Mouse (Mus musculus) embryonic facial prominence, embryonic 13.5 days (tissue): Measurements from ENCODE around the gene Cluap1. TPM values are rescaled to one million over a fixed set of nuclear protein-coding genes. Genes with fewer than 3 reads are reported as not detected.

Experiments used
- ATAC-seq: fragments of 200-750 bp; cut with Nextera tagmentation; 2 replicates; pipeline ENCODE4 v1.8.0; 2017; ENCODE audit warnings: low read depth; ENCODE audit not compliant: insufficient number of reproducible peaks, insufficient read depth, low FRiP score, low TSS enrichment
- H3K27ac ChIP-seq: fragments of 300-500 bp; sonication (generic); 2 replicates; pipeline ENCODE4 v1.5.1; 2015; ENCODE audit warnings: moderate library complexity, mild to moderate bottlenecking, inconsistent platforms
- H3K27me3 ChIP-seq: fragments of 300-500 bp; sonication (generic); 2 replicates; pipeline ENCODE4 v1.6.1; 2015; ENCODE audit warnings: mild to moderate bottlenecking, inconsistent platforms
- H3K36me3 ChIP-seq: fragments of 300-500 bp; sonication (generic); 2 replicates; pipeline ENCODE4 v1.6.1; 2015; ENCODE audit warnings: mild to moderate bottlenecking, inconsistent platforms
- H3K4me1 ChIP-seq: fragments of 300-500 bp; sonication (generic); 2 replicates; pipeline ENCODE4 v1.6.1; 2015; ENCODE audit warnings: inconsistent platforms
- H3K4me2 ChIP-seq: fragments of 300-500 bp; sonication (generic); 2 replicates; pipeline ENCODE4 v1.6.1; 2015; ENCODE audit warnings: moderate library complexity, mild to moderate bottlenecking, inconsistent platforms
- H3K4me3 ChIP-seq: fragments of 300-500 bp; sonication (generic); 2 replicates; pipeline ENCODE4 v1.5.1; 2015; ENCODE audit warnings: mild to moderate bottlenecking, inconsistent platforms
- H3K9ac ChIP-seq: fragments of 300-500 bp; sonication (generic); 2 replicates; pipeline ENCODE4 v1.6.1; 2015; ENCODE audit warnings: mild to moderate bottlenecking, inconsistent platforms
- H3K9me3 ChIP-seq: fragments of 300-500 bp; sonication (generic); 2 replicates; pipeline ENCODE4 v1.6.1; 2016; ENCODE audit warnings: inconsistent platforms
- WGBS: fragments of 180-500 bp; shearing (Covaris S2); methylation state at CpG from one replicate; pipeline ENCODE4 v1.1.7; 2015; ENCODE audit warnings: mixed read lengths; 5-methylcytosine and 5-hydroxymethylcytosine counted together
- polyA plus RNA-seq: library from polyadenylated mRNA; unstranded; fragments of >200 nt; fragmentation: Nextera tagmentation; extraction: Ambion mirVana; gene quantifications from 2 replicates; pipeline ENCODE4 v1.2.1, GENCODE M21; 2015

The Cluap1 gene
- polyA plus RNA-seq, 1 experiment from 2014 or later = 39.7 TPM

GRCm38 (mm10) chr16:3896046-3896445, 12.6 kb upstream of the Cluap1 start:
- H3K4me1 ChIP-seq = peaks cover 10% of the 10 kb centered on the region; the same call in 1 of the 2 replicates
- no peak overlapping the region for H3K4me3 ChIP-seq
- H3K27ac ChIP-seq = no peak overlapping the region
- no peak overlapping the region for H3K9ac ChIP-seq
- no peaks in the 10 kb centered on the region for H3K27me3 ChIP-seq
- peaks cover 52% of the 10 kb centered on the region for H3K36me3 ChIP-seq
- H3K9me3 ChIP-seq = no peaks in the 10 kb centered on the region
- H3K4me2 ChIP-seq = no peak overlapping the region
- ATAC-seq = no peak
- 81% methylated on average over 6 of the region's 6 CpGs for WGBS

GRCm38 (mm10) chr16:3896553-3896952, 12.0 kb upstream of the Cluap1 start:
- Histone ChIP-seq H3K4me3 (no peak overlapping the region), H3K27me3 (no peaks in the 10 kb centered on the region), H3K27ac (no peak overlapping the region), H3K9me3 (no peaks in the 10 kb centered on the region), H3K9ac (no peak overlapping the region), H3K36me3 (peaks cover 57% of the 10 kb centered on the region), H3K4me2 (no peak overlapping the region), H3K4me1 (peaks cover 10% of the 10 kb centered on the region; the same call in 1 of the 2 replicates)
- ATAC-seq = no peak
- WGBS = 85% methylated on average over 1 of the region's 1 CpGs

GRCm38 (mm10) chr16:3907471-3907870, 1.1 kb upstream of the Cluap1 start:
- Histone ChIP-seq H3K4me3 (no peak overlapping the region), H3K36me3 (peaks cover 51% of the 10 kb centered on the region), H3K27ac (no peak overlapping the region), H3K27me3 (no peaks in the 10 kb centered on the region), H3K9ac (no peak overlapping the region), H3K4me1 (peaks cover 5% of the 10 kb centered on the region; the same call in 1 of the 2 replicates), H3K4me2 (0 out of 2 replicates have a peak overlapping the region, but pooled peaks have one; percentile 75), H3K9me3 (no peaks in the 10 kb centered on the region)
- 76% methylated on average over 2 of the region's 2 CpGs for WGBS
- ATAC-seq = no peak

- WGBS = 7% methylated on average over 20 of the region's 20 CpGs
- Histone ChIP-seq H3K27ac (peak overlapping the region; percentile 66), H3K9me3 (no peaks in the 10 kb centered on the region)
These were observed 517 bp downstream of the Cluap1 start for GRCm38 (mm10) chr16:3909118-3909517.

GRCm38 (mm10) chr16:3920756-3921155, 12.2 kb downstream of the Cluap1 start:
- H3K9me3 ChIP-seq = 0 out of 2 replicates have a peak, but pooled peaks cover 4% of the 10 kb centered on the region
- H3K27ac ChIP-seq = no peak overlapping the region
- ATAC-seq = no peak
- 95% methylated on average over 2 of the region's 2 CpGs for WGBS
- H3K4me3 ChIP-seq = no peak overlapping the region
- H3K36me3 ChIP-seq = peaks cover 80% of the 10 kb centered on the region
- no peak overlapping the region for H3K9ac ChIP-seq
- no peak overlapping the region for H3K4me2 ChIP-seq
- peaks cover 17% of the 10 kb centered on the region for H3K4me1 ChIP-seq
- no peaks in the 10 kb centered on the region for H3K27me3 ChIP-seq

More at GRCm38 (mm10) chr16:3909118-3909517, 517 bp downstream of the Cluap1 start:
- Histone ChIP-seq H3K4me3 (peak overlapping the region; percentile 71), H3K27me3 (no peaks in the 10 kb centered on the region), H3K4me1 (peaks cover 5% of the 10 kb centered on the region; the same call in 1 of the 2 replicates), H3K36me3 (peaks cover 52% of the 10 kb centered on the region), H3K4me2 (peak overlapping the region; percentile 75), H3K9ac (peak overlapping the region; percentile 86)
- ATAC-seq = no peak

- H3K9me3 ChIP-seq = 0 out of 2 replicates have a peak, but pooled peaks cover 4% of the 10 kb centered on the region
- no peak overlapping the region for H3K4me3 ChIP-seq
- no peak overlapping the region for H3K4me2 ChIP-seq
- no peaks in the 10 kb centered on the region for H3K27me3 ChIP-seq
- whole genome bisulfite sequencing = 55% methylated on average over 3 of the region's 3 CpGs
- peaks cover 74% of the 10 kb centered on the region for H3K36me3 ChIP-seq
- H3K27ac ChIP-seq = peak overlapping the region; percentile 92
- no peak for ATAC-seq
- peaks cover 17% of the 10 kb centered on the region for H3K4me1 ChIP-seq
- H3K9ac ChIP-seq = no peak overlapping the region
These were observed 14.9 kb downstream of the Cluap1 start for GRCm38 (mm10) chr16:3923515-3923914.

GRCm38 (mm10) chr16:3923966-3924365, 15.4 kb downstream of the Cluap1 start:
- peaks cover 72% of the 10 kb centered on the region for H3K36me3 ChIP-seq
- no peak overlapping the region for H3K4me3 ChIP-seq
- no peak overlapping the region for H3K9ac ChIP-seq
- H3K9me3 ChIP-seq = 0 out of 2 replicates have a peak, but pooled peaks cover 4% of the 10 kb centered on the region
- peaks cover 17% of the 10 kb centered on the region for H3K4me1 ChIP-seq
- 15% methylated on average over 4 of the region's 4 CpGs for WGBS
- peak; percentile 86 for ATAC-seq
- peak overlapping the region; percentile 92 for H3K27ac ChIP-seq
- no peaks in the 10 kb centered on the region for H3K27me3 ChIP-seq
- H3K4me2 ChIP-seq = no peak overlapping the region

- Histone ChIP-seq H3K27me3 (no peaks in the 10 kb centered on the region), H3K4me3 (no peak overlapping the region), H3K9ac (no peak overlapping the region), H3K4me1 (peaks cover 9% of the 10 kb centered on the region), H3K36me3 (peaks cover 80% of the 10 kb centered on the region), H3K4me2 (no peak overlapping the region), H3K27ac (no peak overlapping the region), H3K9me3 (0 out of 2 replicates have a peak, but pooled peaks cover 4% of the 10 kb centered on the region)
- 72% methylated on average over 1 of the region's 1 CpGs for WGBS
- no peak for ATAC-seq
These were observed 20.0 kb downstream of the Cluap1 start for GRCm38 (mm10) chr16:3928582-3928981.

GRCm38 (mm10) chr16:3929151-3929550, 20.6 kb downstream of the Cluap1 start:
- Histone ChIP-seq H3K9ac (no peak overlapping the region), H3K36me3 (peaks cover 80% of the 10 kb centered on the region), H3K4me3 (no peak overlapping the region), H3K27me3 (no peaks in the 10 kb centered on the region), H3K9me3 (0 out of 2 replicates have a peak, but pooled peaks cover 4% of the 10 kb centered on the region), H3K4me2 (no peak overlapping the region), H3K4me1 (peaks cover 5% of the 10 kb centered on the region; the same call in 1 of the 2 replicates), H3K27ac (no peak overlapping the region)
- no peak for ATAC-seq
- 77% methylated on average over 7 of the region's 7 CpGs for WGBS

GRCm38 (mm10) chr16:3933536-3933935, 24.9 kb downstream of the Cluap1 start:
- Histone ChIP-seq H3K9me3 (no peaks in the 10 kb centered on the region), H3K4me2 (no peak overlapping the region), H3K36me3 (peaks cover 89% of the 10 kb centered on the region), H3K4me3 (no peak overlapping the region), H3K27ac (no peak overlapping the region), H3K4me1 (no peaks in the 10 kb centered on the region), H3K27me3 (no peaks in the 10 kb centered on the region), H3K9ac (no peak overlapping the region)
- WGBS = 89% methylated on average over 6 of the region's 6 CpGs
- ATAC-seq = no peak

GRCm38 (mm10) chr16:3934091-3934490, 25.5 kb downstream of the Cluap1 start:
- H3K4me3 ChIP-seq = no peak overlapping the region
- WGBS = 98% methylated on average over 1 of the region's 1 CpGs
- no peaks in the 10 kb centered on the region for H3K4me1 ChIP-seq
- no peaks in the 10 kb centered on the region for H3K9me3 ChIP-seq
- H3K27ac ChIP-seq = no peak overlapping the region
- H3K36me3 ChIP-seq = peaks cover 91% of the 10 kb centered on the region
- H3K9ac ChIP-seq = no peak overlapping the region
- no peaks in the 10 kb centered on the region for H3K27me3 ChIP-seq
- no peak for ATAC-seq
- H3K4me2 ChIP-seq = no peak overlapping the region

- Histone ChIP-seq H3K4me2 (no peak overlapping the region), H3K27ac (no peak overlapping the region), H3K4me1 (no peaks in the 10 kb centered on the region), H3K9ac (no peak overlapping the region), H3K4me3 (no peak overlapping the region), H3K27me3 (no peaks in the 10 kb centered on the region), H3K36me3 (peaks cover 88% of the 10 kb centered on the region), H3K9me3 (no peaks in the 10 kb centered on the region)
- 88% methylated on average over 4 of the region's 4 CpGs for WGBS
- no peak for ATAC-seq
These were observed 26.1 kb downstream of the Cluap1 start for GRCm38 (mm10) chr16:3934701-3935100.
